Mouse (Mus musculus) E14TG2a.4 (cell line): ENCODE measurements around the gene Fam3c.

Experiments
- CTCF ChIP-seq: conservative IDR thresholded peaks from 2 replicates; pipeline ENCODE4 v1.5.1; 2014; ENCODE audit warnings: low read length
- NANOG ChIP-seq: IDR thresholded peaks from 2 replicates; pipeline ENCODE4 v1.6.1; 2014; ENCODE audit warnings: borderline replicate concordance, low read length, mixed read lengths
- POU5F1 ChIP-seq: IDR thresholded peaks from 2 replicates; pipeline ENCODE4 v1.6.1; 2014; ENCODE audit warnings: low read length, borderline replicate concordance

DNA sequence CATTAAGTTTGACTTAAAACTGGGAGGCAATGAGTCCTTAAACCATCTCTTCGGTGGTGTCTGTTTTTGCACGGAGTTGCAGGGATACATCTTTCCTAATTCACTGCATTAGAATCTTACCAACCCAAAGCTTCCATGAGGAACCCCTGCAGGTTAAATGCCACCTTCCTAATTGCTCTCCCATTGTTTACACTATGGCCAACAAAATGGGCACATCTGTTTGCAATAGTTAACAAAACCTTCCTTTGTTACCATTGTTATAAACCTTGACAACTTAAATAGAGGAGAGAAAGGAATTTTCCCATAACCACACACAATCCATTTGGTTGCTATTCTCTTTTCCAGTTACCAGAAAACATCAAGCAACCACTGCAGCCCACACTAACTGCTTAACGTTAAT lies 62.1 kb downstream of the Fam3c start:
- TF ChIP-seq CTCF (no peak), NANOG (peak; percentile 91), POU5F1 (no peak)
